8 mouse cellular contexts compared by ENCODE assay signal in the genomic region with DNA sequence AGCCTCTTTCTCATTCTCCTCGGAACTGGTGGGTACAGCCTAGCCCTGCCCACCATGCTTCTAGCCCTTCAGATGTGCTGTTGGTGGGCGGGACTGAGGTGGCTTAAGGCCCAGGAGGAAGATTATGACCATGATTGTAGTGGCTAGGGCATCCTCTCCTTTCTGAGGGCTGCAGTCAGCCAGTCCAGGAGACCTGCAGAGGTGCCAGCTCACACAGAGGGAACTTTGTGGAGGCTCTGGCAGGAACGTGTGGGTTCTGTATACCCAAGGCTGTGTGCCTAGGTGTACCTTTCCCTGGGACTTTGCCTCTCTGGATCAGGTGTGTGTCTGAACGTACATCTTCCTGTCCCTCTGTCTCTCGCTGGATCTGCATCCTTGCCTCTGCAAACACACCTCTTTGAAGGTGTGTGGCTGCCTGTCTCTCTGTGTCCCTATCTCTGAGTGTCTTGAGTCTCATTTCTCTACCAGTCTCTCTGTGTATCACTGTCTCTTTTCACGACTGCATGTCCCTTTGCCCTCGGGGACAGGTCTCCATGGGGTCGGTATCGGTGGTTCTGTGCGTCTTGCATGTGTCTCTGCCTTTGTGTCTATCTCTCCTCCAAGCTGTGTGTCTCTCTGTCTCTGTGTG. TPM values are rescaled to one million over a fixed set of nuclear protein-coding genes. Genes with fewer than 3 reads are reported as not detected.
DNase-seq lines count a peak whose midpoint lies in the region; ATAC-seq and TF ChIP-seq lines count a peak whose summit lies in the region.

No protein-coding gene starts in this region.

- TF ChIP-seq CTCF in gastrocnemius, adult 2 months (IDR thresholded peaks at IDR 0.05): no peak

- H3K36me3 ChIP-seq in hindbrain, embryonic 12.5 days: peaks cover 7% of the 10 kb centered on the region; the same call in 1 of the 2 replicates
- peaks cover 4% of the 10 kb centered on the region; the same call in 1 of the 2 replicates for H3K36me3 ChIP-seq in midbrain, embryonic 14.5 days (ENCODE audit: control insufficient read depth, insufficient read depth, low read length)

- H3K27me3 ChIP-seq in hindbrain, embryonic 12.5 days: no peaks in the 10 kb centered on the region
- H3K27me3 ChIP-seq in midbrain, embryonic 14.5 days (ENCODE audit: control insufficient read depth, insufficient read depth, low read length): no peaks in the 10 kb centered on the region

- no peaks in the 10 kb centered on the region for H3K9me3 ChIP-seq in hindbrain, embryonic 12.5 days (replicated peaks)
- no peaks in the 10 kb centered on the region for H3K9me3 ChIP-seq in midbrain, embryonic 14.5 days (ENCODE audit: control insufficient read depth, low read length)

- WGBS in hindbrain, embryonic 12.5 days: 10% methylated on average over 10 of the region's 10 CpGs
- WGBS in midbrain, embryonic 14.5 days: 7% methylated on average over 10 of the region's 10 CpGs

- peak overlapping the region; percentile 90 for H3K27ac ChIP-seq in gastrocnemius, adult 2 months
- H3K27ac ChIP-seq in hindbrain, embryonic 12.5 days: peak overlapping the region; percentile 94
- H3K27ac ChIP-seq in midbrain, embryonic 14.5 days (replicated peaks; ENCODE audit: low read depth, low read length): peak overlapping the region; percentile 95

- peak overlapping the region; percentile 98 for H3K9ac ChIP-seq in hindbrain, embryonic 12.5 days
- H3K9ac ChIP-seq in midbrain, embryonic 14.5 days (replicated peaks; ENCODE audit: low read length): peak overlapping the region; percentile 97

- peak overlapping the region; percentile 68 for H3K4me2 ChIP-seq in hindbrain, embryonic 12.5 days (replicated peaks)
- H3K4me2 ChIP-seq in midbrain, embryonic 14.5 days (ENCODE audit: low read length): peak overlapping the region; percentile 87

- intact Hi-C loops in gastrocnemius, adult 2 months (cut with DNase I): no loop called here
- intact Hi-C loops in gastrocnemius, postnatal 36 days (cut with DNase I): no loop called here

- peak overlapping the region; percentile 84 for H3K4me3 ChIP-seq in gastrocnemius, adult 2 months
- peak overlapping the region; percentile 77 for H3K4me3 ChIP-seq in hindbrain, embryonic 12.5 days
- H3K4me3 ChIP-seq in midbrain, embryonic 14.5 days (replicated peaks; ENCODE audit: low read depth, low read length): peak overlapping the region; percentile 75

- peak; percentile 20; the same call in 1 of the 2 replicates for ATAC-seq in hindbrain, embryonic 12.5 days (ENCODE audit: low FRiP score)
- ATAC-seq in midbrain, embryonic 14.5 days (ENCODE audit: low FRiP score, low TSS enrichment): no peak

- DNase-seq in gastrocnemius, adult 2 months: no peak
- no peak for DNase-seq in gastrocnemius, adult 8-10 months (ENCODE audit: low spot score in 2 of 2)
- DNase-seq in right cerebral cortex, postnatal 25 days: peak; percentile 25
- DNase-seq in right cerebral cortex, postnatal 36 days (ENCODE audit: low spot score in 2 of 2): no peak
- peak; percentile 56 for DNase-seq in midbrain, embryonic 14.5 days
- DNase-seq in right cerebral cortex, postnatal 10 days (ENCODE audit: low spot score in 2 of 2): no peak
- no peak for DNase-seq in gastrocnemius, postnatal 36 days

- H3K4me1 ChIP-seq in hindbrain, embryonic 12.5 days: peaks cover 51% of the 10 kb centered on the region
- peaks cover 48% of the 10 kb centered on the region for H3K4me1 ChIP-seq in midbrain, embryonic 14.5 days (ENCODE audit: control insufficient read depth, insufficient read depth, low read length)

RNA-seq across cellular contexts. Expression of a gene that starts 0.8 kb away (rescaled TPM):
- total RNA-seq in gastrocnemius, adult 2 months (2021): 10 to 100 TPM in 1 of 2 experiments, 1 to 10 TPM in 1; 9.1 to 11.9 TPM
- 10 to 100 TPM in 3 of 4 experiments, 1 to 10 TPM in 1; 8.4 to 13.1 (median 10.3) TPM for total RNA-seq in gastrocnemius, adult 8-10 months (2022)
- 73.6 and 78.6 TPM in 2 replicates for polyA plus RNA-seq in hindbrain, embryonic 12.5 days (2016; fragmentation: Nextera tagmentation; extraction: Ambion mirVana)
- polyA plus RNA-seq in midbrain, embryonic 14.5 days (2014; fragmentation: Nextera tagmentation; extraction: Ambion mirVana): 121 and 154 TPM in 2 replicates
- total RNA-seq in gastrocnemius, postnatal 36 days (2021): 10 to 100 TPM; 10.3 to 10.9 TPM

RNA-seq across cellular contexts. Expression of a gene that starts 57.6 kb away (rescaled TPM):
- total RNA-seq in gastrocnemius, adult 2 months (2021): 10 to 100 TPM; 27.3 to 55.3 TPM
- 10 to 100 TPM; 17.8 to 25.6 (median 22.5) TPM for total RNA-seq in gastrocnemius, adult 8-10 months (2022)
- 28.8 and 35.9 TPM in 2 replicates for polyA plus RNA-seq in hindbrain, embryonic 12.5 days (2016; fragmentation: Nextera tagmentation; extraction: Ambion mirVana)
- 23.9 and 46.8 TPM in 2 replicates for polyA plus RNA-seq in midbrain, embryonic 14.5 days (2014; fragmentation: Nextera tagmentation; extraction: Ambion mirVana)
- 10 to 100 TPM; 24.8 to 31.1 TPM for total RNA-seq in gastrocnemius, postnatal 36 days (2021)

Comparison
In these comparisons a context has a peak if more than half of its experiments do, and no peak if none do; other contexts are left out.
1. DNase-seq: peak in right cerebral cortex, postnatal 25 days (single experiment) and midbrain, embryonic 14.5 days (single experiment); none in gastrocnemius, adult 2 months (single experiment), gastrocnemius, adult 8-10 months (0 of 2), right cerebral cortex, postnatal 36 days (0 of 2), right cerebral cortex, postnatal 10 days (0 of 2) and gastrocnemius, postnatal 36 days (0 of 2).
2. Peak in every context shown above with its lines, with median percentiles within 50 percentile points of each other: H3K27ac ChIP-seq and H3K4me3 ChIP-seq.